Mouse (Mus musculus) myocyte (in vitro differentiated cells): ENCODE data around the gene Il22ra1.

ENCODE experiments used
- CEBPB ChIP-seq: IDR thresholded peaks from 2 replicates; pipeline ENCODE4 v1.6.1; 2011; ENCODE audit warnings: mild to moderate bottlenecking, moderate library complexity; ENCODE audit not compliant: poor library complexity, insufficient read depth, severe bottlenecking
- MAX ChIP-seq: IDR thresholded peaks from one replicate; pipeline ENCODE4 v1.6.1; 2011; ENCODE audit warnings: low read depth, mild to moderate bottlenecking, control low read depth
- MYOG ChIP-seq, 3 experiments: IDR thresholded peaks; one replicate each; pipeline ENCODE4 v1.6.1; 2011; ENCODE audit warnings: control low read depth in 2 of 3, low read depth in 2 of 3, mild to moderate bottlenecking in 2 of 3; ENCODE audit not compliant: insufficient read length in 2 of 3, control insufficient read depth in 1 of 3, insufficient read depth in 1 of 3
- POLR2AphosphoS2 ChIP-seq: IDR thresholded peaks from one replicate; pipeline ENCODE4 v1.6.1; 2011; ENCODE audit warnings: low read depth, control low read depth; ENCODE audit not compliant: insufficient read length
- TCF12 ChIP-seq: IDR thresholded peaks from one replicate; pipeline ENCODE4 v1.6.1; 2011; ENCODE audit warnings: mild to moderate bottlenecking, control low read depth; ENCODE audit not compliant: poor library complexity, insufficient read depth, severe bottlenecking

- TF ChIP-seq MYOG (IDR thresholded peaks at IDR 0.05; ENCODE audit: control insufficient read depth in 1 of 3, insufficient read depth in 1 of 3, insufficient read length in 2 of 3, low read depth in 2 of 3) (no peak), POLR2AphosphoS2 (no peak), CEBPB (no peak), TCF12 (no peak), MAX (no peak)
Observed at GRCm38 (mm10) chr4:135685906-135686567, 41.9 kb upstream of the Il22ra1 start, which contains the start of gene Ifnlr1.
